Mouse (Mus musculus) testis, postnatal 10 days (tissue): ENCODE results near the gene Zfyve26.
"Not testable (repeated sequence)": the region's sequence is repeated elsewhere in the genome, so short reads cannot be mapped to it uniquely, and the experiment has no call there.

Experiments used
- DNase-seq: peaks from one replicate; pipeline ENCODE4 v3.0.0; 2021; ENCODE audit warnings: low spot score

Gene Zfyve26

GRCm38 (mm10) chr12:79260154-79260553, 36.0 kb downstream of the Zfyve26 start:
- no peak for DNase-seq

GRCm38 (mm10) chr12:79254975-79255374, 41.1 kb downstream of the Zfyve26 start:
- DNase-seq: no peak

GRCm38 (mm10) chr12:79253294-79254053, 42.6 kb downstream of the Zfyve26 start:
- no peak for DNase-seq

GRCm38 (mm10) chr12:79248110-79248509, 48.0 kb downstream of the Zfyve26 start:
- no peak for DNase-seq

GRCm38 (mm10) chr12:79242921-79243320, 53.2 kb downstream of the Zfyve26 start:
- no peak for DNase-seq

GRCm38 (mm10) chr12:79241985-79242384, 54.1 kb downstream of the Zfyve26 start:
- DNase-seq: no peak

GRCm38 (mm10) chr12:79235485-79236080, 60.5 kb downstream of the Zfyve26 start:
- no peak for DNase-seq

GRCm38 (mm10) chr12:79217511-79217910, 78.6 kb downstream of the Zfyve26 start:
- DNase-seq: no peak

- DNase-seq: no peak
These were observed 84.7 kb downstream of the Zfyve26 start for GRCm38 (mm10) chr12:79211447-79211846.

GRCm38 (mm10) chr12:79208703-79209464, 87.2 kb downstream of the Zfyve26 start, which contains the start of gene Rdh12:
TSS of gene Rdh12 (plus strand) at chr12:79208914.
- DNase-seq: no peak

- DNase-seq: no peak
These were observed 94.2 kb downstream of the Zfyve26 start for GRCm38 (mm10) chr12:79201882-79202281.

- DNase-seq: no peak
These were observed 99.0 kb downstream of the Zfyve26 start for GRCm38 (mm10) chr12:79197105-79197504.

- peak; percentile 83 for DNase-seq
These were observed 102.7 kb downstream of the Zfyve26 start for GRCm38 (mm10) chr12:79193441-79193840.

- no peak for DNase-seq
These were observed 103.9 kb downstream of the Zfyve26 start, which contains the start of gene Rdh11 for GRCm38 (mm10) chr12:79192193-79192592. TSS of gene Rdh11 (minus strand) at chr12:79192293.

GRCm38 (mm10) chr12:79191701-79192100, 104.4 kb downstream of the Zfyve26 start:
- peak; percentile 80 for DNase-seq

GRCm38 (mm10) chr12:79190931-79191673, 105.0 kb downstream of the Zfyve26 start:
- DNase-seq: peak; percentile 66

- DNase-seq: not testable (repeated sequence)
These were observed 110.9 kb downstream of the Zfyve26 start for GRCm38 (mm10) chr12:79185160-79185559.
